Mouse (Mus musculus) lung, postnatal 14 days (tissue): Measurements from ENCODE around the gene Nr0b2.

ENCODE experiments used
- DNase-seq: peaks from one replicate; pipeline ENCODE4 v3.0.0; 2021

Nr0b2 gene

DNA sequence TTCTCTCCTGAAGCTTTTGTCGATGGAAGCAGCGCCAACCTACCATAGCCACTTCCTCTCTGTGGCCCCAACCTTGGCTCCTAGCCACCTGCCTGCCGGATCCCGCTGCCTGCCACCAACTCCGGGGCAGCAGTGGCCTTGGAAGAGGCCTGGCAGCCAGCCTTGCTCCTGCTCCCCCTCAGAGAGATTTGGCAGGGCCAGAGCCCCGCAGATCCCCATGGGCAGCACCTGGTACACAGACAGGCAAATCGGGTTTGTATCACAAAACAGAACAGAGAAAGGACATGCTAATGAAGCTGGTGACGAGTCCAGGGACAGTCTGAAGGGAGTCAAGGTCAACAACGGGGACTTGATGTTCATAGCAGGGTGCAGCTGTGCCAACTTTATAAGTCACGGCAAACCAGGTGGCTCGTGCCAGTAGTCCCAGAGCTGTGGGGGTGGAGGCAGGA lies 10.0 kb downstream of the Nr0b2 start:
- DNase-seq: no peak

DNA sequence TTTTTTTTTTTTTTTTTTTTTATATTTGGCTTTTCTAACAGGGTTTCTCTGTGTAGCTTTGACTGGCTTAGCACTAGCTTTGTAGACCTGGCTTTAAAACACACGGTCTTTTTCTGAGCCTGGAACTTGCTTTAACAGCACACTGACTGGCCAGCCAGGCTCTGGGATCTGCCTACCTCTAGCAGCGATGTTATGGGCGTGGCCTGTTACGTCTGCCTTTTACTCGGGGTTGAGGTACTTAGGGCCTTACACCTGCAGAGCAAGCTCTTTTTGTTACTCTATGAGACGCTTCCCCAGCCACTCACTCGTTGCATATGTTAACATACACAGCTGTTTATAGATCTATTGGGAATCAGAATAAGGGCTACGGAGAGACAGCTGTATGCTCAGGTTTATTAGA lies 14.1 kb downstream of the Nr0b2 start:
- no peak for DNase-seq

DNA sequence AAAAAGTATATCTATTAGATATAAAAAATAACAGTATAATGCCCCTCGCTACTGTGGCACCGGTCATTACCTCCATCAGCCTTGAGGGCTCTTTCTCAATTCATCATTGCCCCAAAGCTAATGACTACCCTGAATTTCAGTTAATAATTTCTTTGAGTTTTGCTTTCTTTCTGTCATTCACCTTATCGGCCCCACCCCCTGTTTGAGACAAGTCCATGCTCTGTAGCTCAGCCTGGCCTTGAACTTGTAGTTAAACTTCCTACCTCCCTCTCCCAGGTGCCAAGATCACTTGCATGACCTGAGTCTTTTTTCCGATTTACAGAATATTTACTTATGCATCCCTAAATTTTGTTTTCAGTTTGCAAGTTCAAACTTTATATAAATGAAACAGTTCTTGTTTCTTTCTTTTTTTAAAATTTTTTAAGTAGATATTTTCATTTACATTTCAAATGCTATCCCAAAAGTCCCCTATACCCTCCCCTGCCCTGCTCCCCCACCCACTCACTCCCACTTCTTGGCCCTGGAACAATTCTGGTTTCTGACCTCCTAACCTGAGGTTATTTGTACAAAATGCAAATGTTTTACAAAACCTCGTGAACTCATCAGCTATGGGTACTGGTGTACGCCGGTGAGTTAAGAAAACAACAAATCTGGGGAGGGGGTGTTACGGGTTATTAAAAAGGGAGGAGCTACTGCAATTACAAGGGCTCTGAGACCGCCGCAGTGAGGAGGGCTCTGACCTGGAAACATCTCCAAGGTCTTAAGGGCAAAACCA lies 16.3 kb downstream of the Nr0b2 start:
- no peak for DNase-seq

DNA sequence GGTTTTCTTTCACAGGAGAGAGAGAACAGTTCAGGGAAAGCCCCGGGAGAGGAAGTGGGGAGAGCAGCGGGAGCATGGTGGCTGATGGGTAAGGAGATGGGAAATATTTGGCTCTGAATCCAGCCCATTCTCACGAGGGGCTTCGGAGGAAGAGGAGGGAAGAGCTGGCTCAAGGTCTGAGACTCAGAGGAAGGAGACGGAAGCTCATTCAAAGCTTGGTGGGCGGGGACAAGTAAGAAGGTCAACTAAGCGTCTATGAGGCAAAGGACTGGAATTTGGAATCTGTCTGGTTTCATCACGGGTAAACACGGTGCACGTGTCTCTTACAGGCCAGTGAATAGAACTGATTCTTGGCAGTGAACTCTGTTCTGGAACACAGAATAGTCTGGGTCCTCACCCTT lies 16.9 kb downstream of the Nr0b2 start:
- DNase-seq: no peak

- peak; percentile 94 for DNase-seq
Observed at GRCm38 (mm10) chr4:133574070-133574842, 21.1 kb downstream of the Nr0b2 start, which contains the start of gene Gpatch3. Gene Gpatch3 (plus strand): TSS chr4:133574745.

- DNase-seq: no peak
Observed at GRCm38 (mm10) chr4:133574843-133575202, 21.6 kb downstream of the Nr0b2 start.

- no peak for DNase-seq
Observed at GRCm38 (mm10) chr4:133577983-133578382, 24.8 kb downstream of the Nr0b2 start.

DNA sequence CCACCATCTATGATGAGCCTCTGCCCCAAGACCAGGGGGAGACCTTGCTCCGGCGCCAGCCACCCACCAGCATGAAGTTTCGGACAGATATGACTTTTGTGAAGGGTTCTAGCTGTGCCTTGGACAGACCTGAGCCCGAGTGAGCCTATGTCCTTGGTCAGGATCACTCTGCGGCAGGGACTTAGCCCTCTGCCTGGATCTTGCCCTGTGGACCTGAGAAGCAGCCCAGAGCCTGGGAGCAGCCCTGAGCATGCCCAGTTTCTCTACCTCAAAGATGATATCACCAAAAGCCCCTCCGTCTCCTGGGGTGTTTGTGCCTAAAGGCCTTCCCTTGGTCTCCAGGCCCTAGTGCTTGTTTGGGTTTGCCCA lies 30.5 kb downstream of the Nr0b2 start:
- DNase-seq: no peak

GRCm38 (mm10) chr4:133584059-133584951 lies 31.1 kb downstream of the Nr0b2 start, which contains the start of gene Gpn2:
Gene Gpn2 (plus strand): TSS chr4:133584362.
- DNase-seq: peak; percentile 82

- DNase-seq: peak; percentile 79
Observed at GRCm38 (mm10) chr4:133592570-133592969, 39.4 kb downstream of the Nr0b2 start.

- DNase-seq: no peak
Observed at GRCm38 (mm10) chr4:133595538-133595937, 42.4 kb downstream of the Nr0b2 start.

GRCm38 (mm10) chr4:133596084-133596483 lies 42.9 kb downstream of the Nr0b2 start:
- DNase-seq: no peak

GRCm38 (mm10) chr4:133598616-133599015 lies 45.4 kb downstream of the Nr0b2 start:
- no peak for DNase-seq

DNA sequence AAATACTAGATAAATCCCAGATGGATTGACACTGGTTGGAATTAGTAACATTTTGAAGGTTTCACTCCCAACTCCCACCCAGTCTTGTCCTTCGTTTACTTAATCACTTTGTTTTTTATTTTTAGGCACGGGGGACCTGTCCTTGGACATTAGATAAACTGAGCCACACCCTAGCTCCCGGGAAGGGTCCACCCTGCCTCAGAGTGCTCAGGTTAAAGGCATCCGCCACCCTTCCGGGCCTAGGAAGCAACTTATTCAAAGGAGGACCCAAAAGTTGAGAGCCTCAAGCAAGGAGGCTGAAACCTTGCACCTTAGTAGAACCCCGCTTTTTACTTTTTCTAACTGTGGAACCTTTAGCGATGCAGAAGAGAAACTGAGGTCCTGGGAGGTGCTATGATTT lies 45.9 kb downstream of the Nr0b2 start:
- DNase-seq: no peak

DNA sequence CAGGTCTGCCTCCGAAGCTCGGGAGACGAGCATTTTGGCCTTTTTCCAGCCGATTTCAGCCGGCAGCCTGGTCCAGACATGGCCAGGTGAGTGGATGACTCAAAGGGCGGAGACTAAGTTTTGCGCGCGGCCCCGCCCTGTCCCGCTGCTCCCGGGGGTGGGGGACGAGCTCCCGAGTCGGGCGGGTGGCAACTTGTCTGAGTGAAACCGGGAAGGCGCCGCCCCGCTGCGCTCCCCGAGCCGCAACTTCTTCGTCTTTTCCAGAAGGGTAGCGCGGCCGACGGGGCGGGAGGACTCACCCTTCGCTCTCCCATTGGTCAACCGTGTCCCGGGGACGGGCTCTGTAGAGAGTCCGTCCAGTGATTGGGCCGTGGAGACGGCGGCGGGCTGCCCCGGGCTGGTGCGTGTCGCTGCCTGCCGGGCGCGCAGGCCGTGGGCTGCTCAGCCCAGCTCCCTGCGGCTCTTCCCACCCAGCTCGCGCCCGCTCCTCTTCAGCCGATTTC lies 46.4 kb downstream of the Nr0b2 start:
- DNase-seq: peak; percentile 93

GRCm38 (mm10) chr4:133600306-133600705 lies 47.1 kb downstream of the Nr0b2 start:
- no peak for DNase-seq

- peak; percentile 79 for DNase-seq
Observed at GRCm38 (mm10) chr4:133601721-133602218, 48.6 kb downstream of the Nr0b2 start, which contains the start of gene Sfn. Gene Sfn (minus strand): TSS chr4:133602168.

DNA sequence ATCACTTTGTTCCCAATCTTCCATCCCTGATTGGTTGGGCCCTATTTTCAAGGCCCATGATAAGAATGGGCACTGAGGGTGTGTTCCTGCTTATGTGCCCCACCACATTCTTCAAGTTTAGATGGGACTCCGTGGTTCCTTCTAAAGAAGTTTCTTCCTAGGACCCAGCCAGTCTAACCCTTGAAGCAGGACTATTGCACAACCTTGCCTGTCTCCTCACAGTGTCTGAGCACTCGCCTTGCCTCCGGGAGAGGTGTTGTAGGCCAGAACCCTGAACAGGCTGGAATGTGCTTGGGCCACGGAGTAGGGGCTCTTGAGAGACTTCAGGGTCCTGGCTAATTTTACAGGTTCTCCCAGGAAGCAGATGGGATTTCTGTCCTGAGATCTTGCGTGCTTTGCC lies 49.9 kb downstream of the Nr0b2 start:
- no peak for DNase-seq

DNA sequence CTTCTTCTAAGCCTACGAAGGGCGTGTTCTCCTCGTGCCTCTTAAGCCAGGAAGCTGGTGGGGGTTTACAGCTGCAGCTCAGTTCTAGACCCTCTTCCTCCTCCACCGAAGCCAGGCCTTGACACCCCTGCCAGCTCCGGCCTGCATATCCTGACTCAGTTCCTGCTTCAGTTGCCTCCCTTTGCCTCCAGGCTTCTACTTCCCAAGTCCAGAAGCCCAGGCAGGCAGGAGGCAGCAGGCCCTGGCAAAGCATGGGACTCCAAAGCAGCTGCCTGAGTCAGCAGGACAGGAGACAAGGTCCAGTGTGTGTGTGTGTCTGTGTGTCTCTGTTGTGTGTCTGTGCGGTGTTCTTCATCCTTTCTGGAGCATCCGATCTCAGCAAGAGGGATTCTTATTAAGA lies 51.0 kb downstream of the Nr0b2 start:
- no peak for DNase-seq

- no peak for DNase-seq
Observed at GRCm38 (mm10) chr4:133604856-133605255, 51.7 kb downstream of the Nr0b2 start.

DNA sequence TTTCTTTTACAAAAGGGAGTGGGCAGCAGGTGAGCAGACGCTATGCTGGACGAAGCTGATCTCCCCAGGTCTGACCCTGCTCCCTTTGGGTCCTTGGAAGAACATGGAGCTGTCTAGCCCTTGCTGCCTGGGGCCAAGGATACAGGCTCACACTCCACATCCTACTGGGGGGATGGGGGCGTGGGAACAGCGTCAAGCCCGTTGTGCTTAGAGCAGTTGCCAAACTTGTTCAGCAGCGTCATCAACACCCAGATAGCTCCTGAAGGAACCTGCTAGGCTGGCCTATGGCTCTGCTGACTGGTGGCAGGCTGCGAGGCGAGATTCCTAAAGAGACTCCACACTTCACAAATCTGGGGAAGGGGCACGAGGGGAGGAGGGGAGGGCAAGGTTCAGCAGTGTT lies 52.2 kb downstream of the Nr0b2 start:
- no peak for DNase-seq
